Mouse (Mus musculus): Measurements from ENCODE around the gene Ttc12.

DNA sequence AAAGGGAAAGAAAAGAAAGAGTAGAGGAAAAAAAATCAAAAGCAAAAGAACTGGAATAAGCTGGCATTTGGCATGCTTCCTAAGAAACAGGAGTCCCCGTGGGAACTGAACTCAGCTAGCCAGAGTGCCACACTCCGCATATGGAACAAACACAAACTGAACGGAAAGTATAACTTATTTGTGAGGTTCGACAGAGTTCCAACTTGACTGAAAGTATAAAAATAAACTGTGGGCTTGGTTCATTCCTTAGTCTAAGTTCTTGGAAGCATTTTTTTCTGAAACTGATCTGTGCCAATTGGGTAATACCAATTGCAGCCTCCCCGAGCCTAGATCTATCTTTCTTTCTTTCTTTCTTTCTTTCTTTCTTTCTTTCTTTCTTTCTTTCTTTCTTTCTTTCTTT lies 18.6 kb upstream of the Ttc12 start:
- TF ChIP-seq TAL1 (conservative IDR thresholded peaks at IDR 0.05; ENCODE audit: low read depth, low read length) (no peak), CTCF (IDR thresholded peaks at IDR 0.05; ENCODE audit: low read depth, low read length) (no peak), GATA1 (IDR thresholded peaks at IDR 0.05; ENCODE audit: borderline replicate concordance, low read length) (no peak), POLR2AphosphoS5 (IDR thresholded peaks at IDR 0.05; ENCODE audit: insufficient replicate concordance, low read depth, low read length) (no peak)

All from G1E (cell line).